Mouse (Mus musculus): Measurements from ENCODE around the gene Abl2. TPM values are rescaled to one million over a fixed set of nuclear protein-coding genes. Genes with fewer than 3 reads are reported as not detected.

The Abl2 gene
- total RNA-seq, 1 experiment = 41.1 TPM

DNA sequence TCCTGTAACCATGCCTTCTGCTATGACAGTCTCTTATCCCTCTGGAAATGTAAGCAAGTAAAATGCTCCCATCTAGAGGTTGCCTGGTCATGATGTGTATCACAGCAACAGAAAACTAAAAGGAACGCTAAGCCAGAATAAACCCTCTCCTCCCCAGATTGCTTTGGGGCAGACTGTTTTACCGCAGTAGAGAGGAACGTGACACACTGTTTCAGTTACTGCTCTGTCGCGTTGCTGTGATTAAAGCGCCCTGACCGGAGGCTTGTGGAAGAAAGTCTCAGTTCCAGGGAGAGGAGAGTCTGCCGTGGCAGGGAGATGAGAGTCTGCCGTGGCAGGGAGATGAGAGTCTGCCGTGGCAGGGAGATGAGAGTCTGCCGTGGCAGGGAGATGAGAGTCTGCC, 22.6 kb downstream of the Abl2 start:
- in situ Hi-C loops (cut with MboI; ENCODE audit: low sequenced_read_pairs in 2 of 2, unreplicated experiment in 2 of 2) = no loop called here
- no peak for TF ChIP-seq ZNF384 (IDR thresholded peaks at IDR 0.05; ENCODE audit: low read depth, low read length)
- TF ChIP-seq HCFC1 (IDR thresholded peaks at IDR 0.05; ENCODE audit: borderline replicate concordance, insufficient read depth, low read length) = no peak
- no peak for TF ChIP-seq MAFK (IDR thresholded peaks at IDR 0.05; ENCODE audit: insufficient read depth, low read depth, low read length)
- TF ChIP-seq CHD2 (IDR thresholded peaks at IDR 0.05; ENCODE audit: low read depth, low read length) = no peak
- no peak for TF ChIP-seq ZC3H11A (IDR thresholded peaks at IDR 0.05; ENCODE audit: borderline replicate concordance, low read depth, low read length)
- DNase-seq (ENCODE audit: low read depth, low spot score) = no peak
- H3K9ac ChIP-seq (ENCODE audit: insufficient read depth, low read depth, low read length, poor library complexity, severe bottlenecking) = no peak overlapping the region
- no peaks in the 10 kb centered on the region for H3K9me3 ChIP-seq (ENCODE audit: control insufficient read depth, insufficient read depth, low read depth, low read length)
- peaks cover 0 to 3% of the 10 kb centered on the region in 2 experiments; a peak in 1 of 4 replicates for H3K4me1 ChIP-seq (ENCODE audit: control insufficient read depth in 2 of 2, insufficient read depth in 2 of 2, low read length in 2 of 2, poor library complexity in 1 of 2)
- no peak overlapping the region for H3K4me3 ChIP-seq (ENCODE audit: insufficient read depth in 1 of 2, low read depth in 1 of 2, low read length in 2 of 2, poor library complexity in 1 of 2, severe bottlenecking in 1 of 2)
- no peak overlapping the region for H3K27ac ChIP-seq (ENCODE audit: insufficient read depth, low read depth, low read length, poor library complexity, severe bottlenecking)
- H3K36me3 ChIP-seq (ENCODE audit: control insufficient read depth, insufficient read depth, low read length, poor library complexity, severe bottlenecking) = no peaks in the 10 kb centered on the region

DNA sequence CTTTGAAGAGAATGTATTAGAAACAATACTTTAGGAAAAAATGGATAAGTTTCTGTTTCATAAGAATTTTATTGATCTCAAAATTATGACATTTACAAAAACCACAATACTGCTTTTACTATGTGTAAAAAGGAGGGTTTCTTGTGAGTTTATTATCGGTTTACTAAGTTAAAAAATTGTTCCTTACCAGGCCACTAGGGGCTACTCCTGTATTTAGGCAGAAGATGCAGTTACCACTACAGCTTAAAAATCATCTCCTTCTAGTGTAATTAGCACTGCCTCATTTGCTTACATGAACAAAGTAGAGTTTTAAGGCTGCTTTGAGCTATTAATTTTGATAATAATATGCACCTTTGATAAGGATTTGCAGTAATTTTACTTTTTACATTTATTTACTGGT, 25.6 kb downstream of the Abl2 start:
- no peak overlapping the region for H3K4me3 ChIP-seq (ENCODE audit: insufficient read depth in 1 of 2, low read depth in 1 of 2, low read length in 2 of 2, poor library complexity in 1 of 2, severe bottlenecking in 1 of 2)
- H3K9ac ChIP-seq (ENCODE audit: insufficient read depth, low read depth, low read length, poor library complexity, severe bottlenecking) = no peak overlapping the region
- TF ChIP-seq MAFK (IDR thresholded peaks at IDR 0.05; ENCODE audit: insufficient read depth, low read depth, low read length) (no peak), ZC3H11A (IDR thresholded peaks at IDR 0.05; ENCODE audit: borderline replicate concordance, low read depth, low read length) (no peak), CHD2 (IDR thresholded peaks at IDR 0.05; ENCODE audit: low read depth, low read length) (no peak), ZNF384 (IDR thresholded peaks at IDR 0.05; ENCODE audit: low read depth, low read length) (no peak), HCFC1 (IDR thresholded peaks at IDR 0.05; ENCODE audit: borderline replicate concordance, insufficient read depth, low read length) (no peak)
- H3K27ac ChIP-seq (ENCODE audit: insufficient read depth, low read depth, low read length, poor library complexity, severe bottlenecking) = no peak overlapping the region
- in situ Hi-C loops (cut with MboI; ENCODE audit: low sequenced_read_pairs in 2 of 2, unreplicated experiment in 2 of 2) = no loop called here
- H3K36me3 ChIP-seq (ENCODE audit: control insufficient read depth, insufficient read depth, low read length, poor library complexity, severe bottlenecking) = no peaks in the 10 kb centered on the region
- H3K9me3 ChIP-seq (ENCODE audit: control insufficient read depth, insufficient read depth, low read depth, low read length) = no peaks in the 10 kb centered on the region
- H3K4me1 ChIP-seq (ENCODE audit: control insufficient read depth in 2 of 2, insufficient read depth in 2 of 2, low read length in 2 of 2, poor library complexity in 1 of 2) = peaks cover 0 to 2% of the 10 kb centered on the region in 2 experiments; a peak in 1 of 4 replicates
- DNase-seq (ENCODE audit: low read depth, low spot score) = no peak

DNA sequence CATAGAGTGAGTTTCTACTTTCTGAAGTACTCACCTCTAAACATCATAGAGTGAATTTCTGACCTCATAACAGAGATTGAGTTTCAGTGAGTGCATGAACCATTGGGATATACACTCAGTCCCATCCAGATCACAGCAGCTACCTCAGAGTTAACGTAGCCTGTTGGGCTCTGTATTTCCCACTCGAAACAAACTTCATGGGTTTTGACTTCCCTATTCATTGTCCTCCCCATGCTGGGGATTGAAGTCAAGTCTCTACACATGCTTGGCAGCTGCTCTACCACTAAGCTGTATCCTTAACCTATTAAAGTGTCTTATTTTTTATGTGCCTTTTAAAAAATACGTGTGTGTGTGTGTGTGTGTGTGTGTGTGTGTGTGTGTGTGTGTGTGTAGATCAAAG, 26.9 kb downstream of the Abl2 start:
- DNase-seq (ENCODE audit: low read depth, low spot score) = no peak
- in situ Hi-C loops (cut with MboI; ENCODE audit: low sequenced_read_pairs in 2 of 2, unreplicated experiment in 2 of 2) = no loop called here
- H3K27ac ChIP-seq (ENCODE audit: insufficient read depth, low read depth, low read length, poor library complexity, severe bottlenecking) = no peak overlapping the region
- no peaks in the 10 kb centered on the region for H3K9me3 ChIP-seq (ENCODE audit: control insufficient read depth, insufficient read depth, low read depth, low read length)
- no peak for TF ChIP-seq CHD2 (IDR thresholded peaks at IDR 0.05; ENCODE audit: low read depth, low read length)
- TF ChIP-seq ZNF384 (IDR thresholded peaks at IDR 0.05; ENCODE audit: low read depth, low read length) = no peak
- no peak for TF ChIP-seq HCFC1 (IDR thresholded peaks at IDR 0.05; ENCODE audit: borderline replicate concordance, insufficient read depth, low read length)
- no peak for TF ChIP-seq ZC3H11A (IDR thresholded peaks at IDR 0.05; ENCODE audit: borderline replicate concordance, low read depth, low read length)
- no peaks in the 10 kb centered on the region for H3K36me3 ChIP-seq (ENCODE audit: control insufficient read depth, insufficient read depth, low read length, poor library complexity, severe bottlenecking)
- no peaks in the 10 kb centered on the region; a peak in 1 of 4 replicates for H3K4me1 ChIP-seq (ENCODE audit: control insufficient read depth in 2 of 2, insufficient read depth in 2 of 2, low read length in 2 of 2, poor library complexity in 1 of 2)
- no peak overlapping the region for H3K4me3 ChIP-seq (ENCODE audit: insufficient read depth in 1 of 2, low read depth in 1 of 2, low read length in 2 of 2, poor library complexity in 1 of 2, severe bottlenecking in 1 of 2)
- no peak overlapping the region for H3K9ac ChIP-seq (ENCODE audit: insufficient read depth, low read depth, low read length, poor library complexity, severe bottlenecking)

DNA sequence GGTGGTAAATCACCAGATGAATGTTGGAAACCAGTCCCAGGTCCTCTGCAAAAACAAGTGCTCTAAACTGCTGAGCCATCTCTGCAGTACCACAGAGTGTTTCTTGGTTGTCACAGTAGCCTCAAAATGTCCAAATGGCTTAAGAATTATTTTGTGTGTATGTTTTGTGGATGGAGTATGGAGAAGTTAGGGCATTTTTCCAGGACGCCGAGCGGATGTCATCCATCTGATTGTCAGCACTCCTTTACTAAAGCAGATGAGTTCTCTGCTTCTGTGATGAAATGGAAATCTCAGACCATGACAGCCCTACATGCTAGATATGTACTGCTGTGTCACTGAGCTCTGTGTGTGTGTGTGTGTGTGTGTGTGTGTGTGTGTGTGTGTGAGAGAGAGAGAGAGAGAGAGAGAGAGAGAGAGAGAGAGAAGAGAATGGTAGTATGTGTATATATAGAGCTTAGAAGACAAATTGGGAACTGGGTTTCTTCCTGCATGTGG, 31.3 kb downstream of the Abl2 start:
- in situ Hi-C loops (cut with MboI; ENCODE audit: low sequenced_read_pairs in 2 of 2, unreplicated experiment in 2 of 2) = no loop called here
- DNase-seq (ENCODE audit: low read depth, low spot score) = no peak
- no peak overlapping the region for H3K27ac ChIP-seq (ENCODE audit: insufficient read depth, low read depth, low read length, poor library complexity, severe bottlenecking)
- H3K36me3 ChIP-seq (ENCODE audit: control insufficient read depth, insufficient read depth, low read length, poor library complexity, severe bottlenecking) = no peaks in the 10 kb centered on the region
- no peaks in the 10 kb centered on the region; a peak in 1 of 4 replicates for H3K4me1 ChIP-seq (ENCODE audit: control insufficient read depth in 2 of 2, insufficient read depth in 2 of 2, low read length in 2 of 2, poor library complexity in 1 of 2)
- H3K9me3 ChIP-seq (ENCODE audit: control insufficient read depth, insufficient read depth, low read depth, low read length) = no peaks in the 10 kb centered on the region
- no peak overlapping the region for H3K9ac ChIP-seq (ENCODE audit: insufficient read depth, low read depth, low read length, poor library complexity, severe bottlenecking)
- no peak overlapping the region for H3K4me3 ChIP-seq (ENCODE audit: insufficient read depth in 1 of 2, low read depth in 1 of 2, low read length in 2 of 2, poor library complexity in 1 of 2, severe bottlenecking in 1 of 2)
- TF ChIP-seq HCFC1 (IDR thresholded peaks at IDR 0.05; ENCODE audit: borderline replicate concordance, insufficient read depth, low read length) (no peak), ZC3H11A (IDR thresholded peaks at IDR 0.05; ENCODE audit: borderline replicate concordance, low read depth, low read length) (no peak), ZNF384 (IDR thresholded peaks at IDR 0.05; ENCODE audit: low read depth, low read length) (no peak), CHD2 (IDR thresholded peaks at IDR 0.05; ENCODE audit: low read depth, low read length) (no peak), MAFK (IDR thresholded peaks at IDR 0.05; ENCODE audit: insufficient read depth, low read depth, low read length) (no peak)

DNA sequence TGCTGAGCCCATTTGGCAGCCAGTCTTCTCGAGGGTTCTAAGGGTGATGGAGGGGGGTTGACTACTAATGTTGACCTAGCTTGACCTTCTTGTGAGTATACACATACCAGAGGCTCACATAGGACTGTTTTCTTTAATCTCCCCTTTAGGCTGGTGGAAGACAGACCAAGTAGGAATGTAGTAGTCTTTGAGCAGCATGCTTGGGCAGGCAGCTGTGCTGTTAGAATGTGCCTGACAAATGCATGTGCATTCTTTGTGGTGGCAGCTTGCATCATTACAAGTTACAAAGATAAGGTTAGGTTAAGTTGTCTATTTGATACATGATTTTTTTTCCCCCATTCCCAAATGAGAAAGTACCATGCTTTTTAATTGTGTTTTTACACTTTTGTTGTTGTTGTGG, 31.8 kb downstream of the Abl2 start:
- no peak overlapping the region for H3K4me3 ChIP-seq (ENCODE audit: insufficient read depth in 1 of 2, low read depth in 1 of 2, low read length in 2 of 2, poor library complexity in 1 of 2, severe bottlenecking in 1 of 2)
- DNase-seq (ENCODE audit: low read depth, low spot score) = no peak
- in situ Hi-C loops (cut with MboI; ENCODE audit: low sequenced_read_pairs in 2 of 2, unreplicated experiment in 2 of 2) = no loop called here

More for the DNA sequence above, 31.8 kb downstream of the Abl2 start:
- TF ChIP-seq CHD2 (IDR thresholded peaks at IDR 0.05; ENCODE audit: low read depth, low read length) = no peak
- Histone ChIP-seq H3K27ac (ENCODE audit: insufficient read depth, low read depth, low read length, poor library complexity, severe bottlenecking) (no peak overlapping the region), H3K9ac (ENCODE audit: insufficient read depth, low read depth, low read length, poor library complexity, severe bottlenecking) (no peak overlapping the region), H3K9me3 (ENCODE audit: control insufficient read depth, insufficient read depth, low read depth, low read length) (no peaks in the 10 kb centered on the region), H3K4me1 (ENCODE audit: control insufficient read depth in 2 of 2, insufficient read depth in 2 of 2, low read length in 2 of 2, poor library complexity in 1 of 2) (no peaks in the 10 kb centered on the region; a peak in 1 of 4 replicates), H3K36me3 (ENCODE audit: control insufficient read depth, insufficient read depth, low read length, poor library complexity, severe bottlenecking) (no peaks in the 10 kb centered on the region)
